Mouse (Mus musculus): Measurements from ENCODE around the gene Ptprn2. TPM values are rescaled to one million over a fixed set of nuclear protein-coding genes. Genes with fewer than 3 reads are reported as not detected.

The Ptprn2 gene
- total RNA-seq, 2 experiments from 2014 or later = 0.12 to 0.19 TPM

DNA sequence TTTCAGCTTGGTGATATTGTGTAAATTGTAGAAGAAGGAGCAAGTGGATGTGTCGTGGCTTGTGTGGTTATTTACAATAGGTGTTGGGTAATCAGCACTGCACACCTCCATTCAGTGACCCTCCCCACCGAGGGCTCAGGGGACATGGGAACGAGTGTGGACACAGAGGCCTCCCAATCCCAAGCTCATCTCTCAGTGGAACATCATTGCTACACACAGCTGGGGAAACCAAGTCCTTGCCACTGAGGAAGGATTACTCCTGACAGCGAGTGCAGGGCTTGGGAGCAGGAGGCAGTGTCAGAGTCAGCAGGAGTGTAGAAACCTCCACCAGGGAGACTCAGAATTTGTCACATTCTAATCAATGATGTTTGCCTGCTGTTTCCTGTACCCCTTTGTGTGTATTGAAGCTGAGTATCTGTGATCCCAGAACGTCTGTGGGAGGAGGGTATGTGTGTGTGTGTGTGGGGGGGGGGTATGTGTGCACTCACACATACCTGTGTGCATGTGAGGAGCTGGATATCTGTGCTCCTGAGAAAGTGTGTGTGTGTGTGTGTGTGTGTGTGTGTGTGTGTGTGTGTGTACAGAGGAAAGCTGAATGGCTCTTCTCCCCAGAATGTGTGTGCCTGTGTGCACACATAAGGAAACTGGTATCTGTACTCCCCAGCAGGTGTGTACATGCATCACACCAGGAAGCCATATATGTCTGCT lies 599.3 kb downstream of the Ptprn2 start:
- intact Hi-C loops (cut with DNase I) = no loop called here
- no peak for DNase-seq

- intact Hi-C loops (cut with DNase I) = no loop called here
- DNase-seq = peak; percentile 13 to 37
These were observed 600.3 kb downstream of the Ptprn2 start for GRCm38 (mm10) chr12:117085661-117086335.

DNA sequence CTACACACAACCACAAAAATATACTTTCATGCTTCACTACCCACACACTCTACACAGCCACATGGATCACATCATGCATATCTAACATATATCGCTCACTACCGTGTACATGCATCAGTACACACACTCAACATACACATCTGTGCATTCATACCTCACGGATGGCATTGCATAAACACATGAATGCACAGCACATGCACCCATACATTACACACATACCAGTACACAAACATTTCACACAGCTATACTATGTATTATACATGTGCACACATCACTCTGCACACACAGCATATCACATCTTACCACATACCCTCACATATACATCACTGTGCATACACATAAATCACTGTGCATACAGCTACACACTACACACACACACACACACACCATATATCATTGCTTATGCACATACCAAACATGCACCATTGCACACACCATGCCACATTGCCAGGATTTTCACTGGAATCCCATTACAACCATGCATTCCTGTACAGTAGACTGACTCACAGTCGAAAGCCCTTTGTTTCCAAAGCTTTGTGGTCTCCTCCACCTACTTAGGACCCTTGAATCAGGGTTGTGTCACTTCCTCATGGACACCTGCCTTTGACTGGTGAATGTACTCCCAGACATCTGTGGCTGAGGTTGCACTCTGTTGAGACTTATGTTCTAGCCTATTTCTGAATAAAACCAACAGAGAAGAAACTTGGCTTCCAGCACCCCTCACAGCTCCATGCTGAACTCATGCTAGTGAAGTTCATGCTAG lies 607.0 kb downstream of the Ptprn2 start:
- intact Hi-C loops (cut with DNase I) = no loop called here
- no peak for DNase-seq

DNA sequence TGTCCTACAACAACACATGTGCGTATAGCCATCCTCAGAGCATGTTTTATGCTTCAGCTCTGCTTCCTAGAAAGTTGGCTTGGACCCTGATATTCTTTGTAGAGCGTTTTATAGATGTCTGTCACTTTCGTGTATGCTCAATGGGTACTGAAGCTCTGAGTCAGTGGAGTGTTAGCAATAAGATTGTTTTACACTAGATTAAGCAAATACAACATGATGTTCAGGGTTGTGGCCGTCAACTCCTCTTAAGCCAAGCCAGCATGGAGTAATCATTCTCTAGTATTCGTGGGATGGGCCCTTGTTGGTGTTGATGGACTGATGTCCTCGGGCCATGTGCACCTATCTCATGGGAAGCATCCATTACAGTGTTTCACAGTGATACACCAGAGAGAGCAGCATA lies 610.4 kb downstream of the Ptprn2 start:
- DNase-seq = no peak
- intact Hi-C loops (cut with DNase I) = no loop called here

DNA sequence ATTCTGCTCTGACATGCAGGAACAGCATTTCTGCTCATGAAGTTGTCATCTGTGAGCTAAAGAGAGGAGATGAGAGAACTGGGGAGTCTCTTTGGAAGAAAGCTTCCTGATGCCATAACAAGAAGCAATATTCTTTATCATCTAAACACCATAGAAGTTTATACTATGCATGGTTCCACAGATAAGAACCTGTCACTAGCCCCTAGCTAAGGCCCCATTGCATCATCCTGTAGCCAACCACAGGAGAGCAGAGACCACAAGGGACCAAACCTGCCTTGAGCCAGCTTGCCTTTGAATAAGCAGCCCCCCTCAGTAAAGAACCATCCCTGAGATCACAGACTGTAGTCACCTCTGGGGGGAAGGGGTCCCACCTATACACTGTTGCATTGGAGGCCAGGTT lies 612.8 kb downstream of the Ptprn2 start:
- no peak for DNase-seq
- intact Hi-C loops (cut with DNase I) = no loop called here

DNA sequence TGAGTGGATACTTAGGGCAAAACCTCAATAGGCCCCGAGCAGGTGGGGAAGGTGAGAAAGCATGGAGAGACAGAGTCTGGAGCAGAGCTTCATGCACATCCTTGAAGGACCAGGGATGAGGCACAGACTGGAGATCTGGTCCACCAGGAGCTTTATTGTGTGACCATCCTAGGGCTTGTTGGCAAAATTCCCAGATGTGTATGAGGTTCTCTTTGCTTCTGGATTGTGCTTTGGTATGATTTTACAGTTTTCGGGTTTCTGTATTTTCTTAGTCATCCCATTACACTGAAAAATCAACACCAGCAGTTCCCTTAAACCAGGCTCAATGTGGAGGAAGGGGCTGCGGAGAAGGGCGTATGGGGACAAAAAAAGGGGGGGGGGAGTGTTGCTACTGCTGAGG lies 621.2 kb downstream of the Ptprn2 start:
- intact Hi-C loops (cut with DNase I) = no loop called here
- no peak for DNase-seq

DNA sequence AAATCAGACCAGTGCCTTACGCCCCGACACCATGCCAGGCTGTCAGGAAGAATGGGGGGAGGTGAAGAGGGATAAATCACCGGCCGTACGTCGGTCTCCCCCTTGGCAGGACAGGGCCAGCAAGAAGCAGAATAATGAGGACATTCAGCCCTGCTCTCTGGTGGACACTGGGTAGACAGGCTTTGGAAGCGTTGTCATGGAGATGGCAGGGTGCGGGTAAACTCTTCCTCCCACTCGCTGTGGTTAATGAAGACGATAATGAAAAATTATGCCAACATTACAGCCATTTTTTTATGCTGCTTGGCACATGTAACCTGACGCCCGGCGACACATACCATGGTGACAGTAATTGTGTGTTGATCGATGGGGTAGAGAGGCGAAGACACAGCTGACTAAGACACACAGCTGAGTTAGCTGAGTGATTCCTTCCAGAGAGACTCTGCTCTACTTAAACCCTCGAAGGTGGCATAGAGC lies 621.7 kb downstream of the Ptprn2 start:
- DNase-seq = no peak
- intact Hi-C loops (cut with DNase I) = no loop called here

- no peak for DNase-seq
- intact Hi-C loops (cut with DNase I) = no loop called here
These were observed 629.8 kb downstream of the Ptprn2 start for GRCm38 (mm10) chr12:117115254-117115865.

DNA sequence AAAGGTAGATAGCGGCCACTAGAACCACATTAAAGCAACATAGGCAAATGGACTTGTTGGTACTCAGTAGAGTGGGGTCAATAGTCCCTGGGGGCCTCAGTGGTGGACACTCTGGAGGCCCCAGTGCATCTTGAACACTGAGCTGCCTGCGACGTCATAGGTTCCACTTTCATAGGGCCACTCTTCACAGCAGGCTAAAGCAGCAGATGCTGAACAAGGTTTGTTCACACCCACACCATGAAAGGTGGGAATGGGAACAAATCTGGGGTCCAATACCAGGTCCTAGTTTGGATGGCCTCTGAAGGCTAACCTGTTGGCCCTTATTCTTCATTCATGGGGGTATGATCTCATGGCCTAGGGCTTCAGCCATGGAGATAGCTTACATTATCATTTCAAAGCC lies 641.6 kb downstream of the Ptprn2 start:
- DNase-seq = no peak
- intact Hi-C loops (cut with DNase I) = no loop called here

DNA sequence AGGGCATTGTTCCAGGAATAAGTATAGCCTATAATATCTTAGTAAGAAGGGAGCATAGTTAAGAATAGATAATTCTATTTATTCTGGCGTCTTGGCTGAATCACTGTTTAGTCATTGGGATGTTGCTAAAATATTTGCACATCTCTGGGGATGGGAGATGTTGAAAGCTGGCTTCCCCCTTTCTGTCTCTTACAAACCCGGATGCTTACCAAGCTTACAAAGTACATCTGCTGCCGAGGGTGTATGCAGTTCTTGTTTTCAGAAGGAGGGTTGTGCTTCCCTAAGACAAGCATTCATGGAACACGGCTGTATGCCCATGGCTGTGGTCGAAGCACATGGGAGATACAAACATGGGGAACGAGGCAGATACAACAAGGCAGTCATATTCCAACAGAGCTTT lies 642.0 kb downstream of the Ptprn2 start:
- DNase-seq = peak in 1 of 2 experiments; percentile 14
- intact Hi-C loops (cut with DNase I) = no loop called here

DNA sequence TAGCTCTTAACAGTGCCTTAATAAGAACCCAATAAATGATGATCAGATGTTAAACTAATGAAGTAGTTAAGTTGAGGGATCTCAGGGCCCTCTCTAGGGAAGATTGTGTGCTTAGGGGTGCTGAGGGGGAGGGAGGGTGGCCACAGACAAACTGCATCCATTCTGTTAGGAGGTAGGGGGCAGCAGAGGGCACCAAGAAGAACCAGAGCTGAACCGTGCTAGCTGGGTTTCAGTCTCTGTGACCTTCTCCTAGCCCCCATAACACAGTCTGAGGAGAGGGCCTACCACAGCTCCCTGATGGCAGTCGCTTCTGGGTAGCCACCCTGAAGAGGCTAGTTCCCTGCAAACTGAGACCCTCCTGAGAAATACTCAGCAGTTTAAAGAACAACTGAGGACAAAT lies 646.6 kb downstream of the Ptprn2 start:
- intact Hi-C loops (cut with DNase I) = loop anchor here (5.0 kb wide), 1 partner anchor 195 kb away; no protein-coding TSS in a partner anchor

DNA sequence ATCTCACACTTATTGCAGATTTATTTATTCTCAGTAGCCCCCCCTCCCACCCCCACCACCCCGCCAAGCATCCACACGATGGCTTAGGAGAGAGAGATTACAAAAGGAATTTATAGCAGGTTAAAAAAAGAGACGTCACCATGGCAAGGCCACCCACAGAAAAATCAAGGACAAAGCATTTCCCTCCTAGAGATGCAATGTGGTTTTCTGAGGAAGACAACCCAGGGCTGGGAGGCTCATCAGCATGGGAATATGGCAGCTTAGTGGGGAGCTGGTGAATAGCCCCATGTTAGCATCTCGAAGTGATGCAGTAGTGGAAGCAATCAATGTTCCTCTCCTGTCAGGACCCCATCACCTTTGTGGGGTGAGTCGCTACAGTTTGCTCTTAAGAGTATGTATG lies 649.7 kb downstream of the Ptprn2 start:
- no peak for DNase-seq
- intact Hi-C loops (cut with DNase I) = no loop called here

More for the DNA sequence above, 646.6 kb downstream of the Ptprn2 start:
- DNase-seq = peak; percentile 25 to 41

DNA sequence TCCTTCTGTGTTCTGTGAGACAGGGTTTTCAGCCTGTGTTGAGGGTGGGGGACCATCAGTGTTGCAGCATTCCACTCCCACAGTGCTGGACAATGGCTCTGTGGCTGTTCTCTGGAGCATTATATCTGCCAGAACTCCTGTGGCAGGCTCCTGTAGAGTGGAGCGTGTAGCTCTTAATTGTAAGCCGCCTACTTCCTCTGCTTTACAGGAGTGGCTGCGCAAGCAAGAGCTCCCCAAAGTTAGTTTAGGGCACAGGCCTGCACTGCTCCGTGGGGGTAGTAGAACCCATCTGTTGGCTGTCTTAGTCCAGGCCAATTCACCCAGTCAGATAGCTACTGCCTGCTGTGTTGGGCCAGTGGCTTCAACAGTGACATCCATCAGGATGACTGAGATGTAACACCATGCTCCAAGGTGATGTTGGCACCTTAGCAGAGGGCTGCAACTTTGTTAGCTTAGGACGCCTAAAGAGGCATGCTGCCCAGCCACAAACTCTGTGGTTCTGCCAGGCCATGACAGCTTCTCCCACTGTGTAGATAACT lies 651.0 kb downstream of the Ptprn2 start:
- DNase-seq = no peak
- intact Hi-C loops (cut with DNase I) = no loop called here

GRCm38 (mm10) chr12:117140901-117141300 lies 655.4 kb downstream of the Ptprn2 start:
- DNase-seq = no peak
- intact Hi-C loops (cut with DNase I) = no loop called here

- intact Hi-C loops (cut with DNase I) = no loop called here
- DNase-seq = no peak
These were observed 655.9 kb downstream of the Ptprn2 start for GRCm38 (mm10) chr12:117141394-117141793.

DNA sequence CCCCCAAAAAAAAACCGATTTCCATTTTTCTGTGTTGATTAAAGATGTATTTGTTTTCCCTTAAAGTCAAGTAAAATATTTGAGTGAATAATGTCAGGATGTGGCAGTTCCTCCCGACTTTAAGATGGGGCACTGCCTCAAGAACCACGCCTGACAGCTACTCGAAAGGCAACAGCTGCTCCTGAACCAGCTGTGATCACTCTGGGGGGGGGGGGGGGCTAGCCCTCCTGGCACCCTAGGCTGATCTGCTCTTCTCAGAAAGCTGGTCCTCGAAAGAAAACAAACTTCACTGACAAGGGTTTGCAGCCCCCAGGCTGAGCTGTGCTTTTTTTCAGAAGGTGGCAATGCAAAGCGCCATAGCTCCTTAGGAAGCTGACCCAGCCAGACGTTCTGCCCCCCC lies 663.7 kb downstream of the Ptprn2 start:
- intact Hi-C loops (cut with DNase I) = no loop called here

GRCm38 (mm10) chr12:117150611-117151395 lies 665.3 kb downstream of the Ptprn2 start:
- intact Hi-C loops (cut with DNase I) = no loop called here
- no peak for DNase-seq

More for the DNA sequence above, 663.7 kb downstream of the Ptprn2 start:
- no peak for DNase-seq

DNA sequence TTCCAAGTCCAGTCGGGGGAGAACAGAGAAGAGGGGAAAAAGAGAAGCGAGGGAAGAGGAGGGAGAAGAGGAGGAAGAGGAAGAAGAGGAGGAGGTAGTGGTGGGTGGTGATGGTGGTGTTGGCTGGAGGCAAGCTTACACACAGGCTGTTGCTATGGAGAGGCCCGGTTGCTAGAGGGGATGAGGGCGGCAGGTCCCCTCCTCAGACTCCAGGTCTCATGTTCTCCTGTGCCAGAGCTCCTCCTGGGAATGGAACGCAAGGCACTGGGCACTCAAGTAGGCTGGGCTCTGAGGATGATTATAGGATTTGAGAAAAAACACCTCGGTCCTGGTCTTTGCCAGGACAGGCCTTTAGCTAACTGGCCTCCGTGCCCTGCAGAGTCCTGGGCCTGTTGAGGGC lies 666.1 kb downstream of the Ptprn2 start:
- intact Hi-C loops (cut with DNase I) = no loop called here
- DNase-seq = no peak

DNA sequence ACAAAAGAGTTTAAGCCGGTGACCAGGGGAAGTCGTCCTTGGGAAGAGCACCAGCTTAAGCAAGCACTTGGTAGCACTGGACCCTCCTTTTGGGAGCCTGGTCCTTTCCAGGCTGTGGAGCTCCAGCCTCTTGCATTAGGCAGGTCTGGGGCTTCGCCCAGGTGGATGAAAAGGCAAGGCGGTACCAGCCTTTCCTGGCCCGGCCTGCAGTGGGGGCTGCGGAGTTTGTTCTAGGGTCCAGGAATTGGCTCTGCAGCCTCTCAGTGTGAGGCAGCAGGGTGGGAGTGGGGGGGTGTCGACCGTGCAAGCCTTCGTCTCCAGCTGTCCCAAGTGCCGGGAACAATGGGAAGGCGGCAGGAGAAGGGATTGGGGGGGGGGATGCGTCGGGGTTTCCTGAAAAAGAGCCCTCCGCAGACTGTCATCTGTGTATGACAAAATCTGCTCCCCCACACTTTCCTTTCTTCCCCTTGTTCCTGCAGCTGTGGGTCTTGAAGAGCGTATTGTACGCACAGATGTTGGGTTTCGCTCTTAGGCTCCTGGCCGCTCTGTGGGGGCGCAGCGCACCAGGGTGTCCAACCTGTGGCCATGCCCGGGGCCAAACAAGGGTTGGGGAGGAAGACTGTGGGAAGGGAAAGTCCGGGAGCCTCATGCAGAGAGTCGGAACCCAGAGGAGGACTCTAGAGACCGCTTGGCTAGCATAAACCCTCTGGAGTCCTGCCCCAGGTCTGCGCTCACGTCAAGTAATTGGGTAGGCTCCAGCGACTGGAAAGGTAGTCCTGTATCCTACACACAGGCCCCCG lies 667.0 kb downstream of the Ptprn2 start:
- no peak for DNase-seq

More for the DNA sequence above, 667.0 kb downstream of the Ptprn2 start:
- intact Hi-C loops (cut with DNase I) = no loop called here

Data from heart, postnatal 14 days (tissue).